Mouse (Mus musculus) T-helper 1 cell (primary cell): ENCODE measurements around the gene Zfp933.

Source experiments
- in situ Hi-C: fragments of 300-600 bp; cut with MboI, MseI; formaldehyde crosslinking; loops from one replicate; pipeline ENCODE4 v1.15.1; 2025; ENCODE audit warnings: high pct_unique_total_duplicates

Zfp933 gene

GRCm38 (mm10) chr4:147847614-147848583 is at the start of gene Zfp933:
TSS of gene Zfp933 (minus strand) at chr4:147848366.
- in situ Hi-C loops = no loop called here

GRCm38 (mm10) chr4:147897348-147897747 is 49.2 kb upstream of the Zfp933 start:
- in situ Hi-C loops = no loop called here

- in situ Hi-C loops = no loop called here
Measured at GRCm38 (mm10) chr4:147896411-147896810, 48.2 kb upstream of the Zfp933 start.

- in situ Hi-C loops = no loop called here
Measured at GRCm38 (mm10) chr4:147895815-147896330, 47.7 kb upstream of the Zfp933 start.

GRCm38 (mm10) chr4:147890341-147890740 is 42.2 kb upstream of the Zfp933 start:
- in situ Hi-C loops = no loop called here

- in situ Hi-C loops = no loop called here
Measured at GRCm38 (mm10) chr4:147888237-147888636, 40.1 kb upstream of the Zfp933 start.

- in situ Hi-C loops = no loop called here
Measured at GRCm38 (mm10) chr4:147887277-147887676, 39.1 kb upstream of the Zfp933 start.

- in situ Hi-C loops = no loop called here
Measured at GRCm38 (mm10) chr4:147886158-147886557, 38.0 kb upstream of the Zfp933 start.

GRCm38 (mm10) chr4:147884138-147884537 is 36.0 kb upstream of the Zfp933 start:
- in situ Hi-C loops = no loop called here

GRCm38 (mm10) chr4:147883041-147883440 is 34.9 kb upstream of the Zfp933 start:
- in situ Hi-C loops = no loop called here

- in situ Hi-C loops = no loop called here
Measured at GRCm38 (mm10) chr4:147881792-147882191, 33.6 kb upstream of the Zfp933 start.

GRCm38 (mm10) chr4:147879865-147880264 is 31.7 kb upstream of the Zfp933 start:
- in situ Hi-C loops = no loop called here

- in situ Hi-C loops = no loop called here
Measured at GRCm38 (mm10) chr4:147879456-147879855, 31.3 kb upstream of the Zfp933 start.

- in situ Hi-C loops = no loop called here
Measured at GRCm38 (mm10) chr4:147878537-147878936, 30.4 kb upstream of the Zfp933 start.

GRCm38 (mm10) chr4:147875852-147876575 is 27.8 kb upstream of the Zfp933 start:
- in situ Hi-C loops = no loop called here

GRCm38 (mm10) chr4:147869238-147869637 is 21.1 kb upstream of the Zfp933 start:
- in situ Hi-C loops = loop anchor here (5.0 kb wide), 1 partner anchor 168 kb away; the partner anchor contains the start of genes Clcn6 and Mthfr

GRCm38 (mm10) chr4:147868450-147869031 is 20.4 kb upstream of the Zfp933 start, which contains the start of the genes Miip and Fv1:
TSS of gene Miip (minus strand) at chr4:147868816.
TSS of gene Fv1 (plus strand) at chr4:147868979.
- in situ Hi-C loops = loop anchor here (5.0 kb wide), 1 partner anchor 169 kb away; the partner anchor contains the start of genes Clcn6 and Mthfr

- in situ Hi-C loops = loop anchor here (5.0 kb wide), 1 partner anchor 169 kb away; the partner anchor contains the start of genes Clcn6 and Mthfr
Measured at GRCm38 (mm10) chr4:147867563-147868449, 19.6 kb upstream of the Zfp933 start.

- in situ Hi-C loops = loop anchor here (5.0 kb wide), 1 partner anchor 171 kb away; the partner anchor contains the start of genes Clcn6 and Mthfr
Measured at GRCm38 (mm10) chr4:147866793-147867192, 18.6 kb upstream of the Zfp933 start.

GRCm38 (mm10) chr4:147866056-147866455 is 17.9 kb upstream of the Zfp933 start:
- in situ Hi-C loops = loop anchor here (5.0 kb wide), 1 partner anchor 171 kb away; the partner anchor contains the start of genes Clcn6 and Mthfr
